Mouse (Mus musculus) CH12.LX (cell line): ENCODE data around the gene Amn. TPM values are rescaled to one million over a fixed set of nuclear protein-coding genes. Genes with fewer than 3 reads are reported as not detected.
A peak's percentile ranks its signal among the peaks of the same experiment; 100 is the strongest.

Source experiments
- DNase-seq: peaks from one replicate; pipeline ENCODE4 v3.0.0-alpha.2; 2013; ENCODE audit errors: extremely low read depth
- H3K27ac ChIP-seq: 2 replicates; pipeline ENCODE4 v1.5.1; 2012; ENCODE audit warnings: low read depth, mild to moderate bottlenecking, control low read depth, moderate library complexity; ENCODE audit not compliant: insufficient read depth
- H3K27me3 ChIP-seq: replicated peaks from 2 replicates; pipeline ENCODE3; 2012; ENCODE audit warnings: inconsistent platforms
- H3K36me3 ChIP-seq, 2 experiments: replicated peaks in 1 of 2; 2 replicates each; pipeline versions ENCODE3 to v1.6.1; 2012; ENCODE audit warnings: inconsistent platforms in 1 of 2, low read length in 1 of 2, mild to moderate bottlenecking in 1 of 2, mixed read lengths in 1 of 2, moderate library complexity in 1 of 2; ENCODE audit not compliant: control insufficient read depth in 1 of 2, insufficient read depth in 1 of 2
- H3K4me1 ChIP-seq, 2 experiments: 2 replicates each; pipeline ENCODE4 v1.6.1; 2012; ENCODE audit warnings: inconsistent platforms in 1 of 2, moderate library complexity in 1 of 2; ENCODE audit not compliant: insufficient read depth in 2 of 2, control insufficient read depth in 1 of 2
- H3K4me2 ChIP-seq: 2 replicates; pipeline ENCODE4 v1.6.1; 2012; ENCODE audit warnings: low read depth, mild to moderate bottlenecking, control low read depth; ENCODE audit not compliant: poor library complexity, insufficient read depth, severe bottlenecking
- H3K4me3 ChIP-seq, 3 experiments: fragments of 150-350 bp in 1 of 3; sonication (generic) in 1 of 3; replicated peaks in 1 of 3; 2 replicates each; pipeline versions ENCODE3 to v1.5.1; 2011 to 2012; ENCODE audit warnings: low read depth in 2 of 3, low read length in 2 of 3, mild to moderate bottlenecking in 2 of 3, moderate library complexity in 2 of 3, control low read depth in 1 of 3, improper control_type of control experiment in 1 of 3, inconsistent platforms in 1 of 3, mixed read lengths in 1 of 3; ENCODE audit not compliant: poor library complexity in 1 of 3
- H3K79me2 ChIP-seq: replicated peaks from 2 replicates; pipeline ENCODE4 v1.6.1; 2012; ENCODE audit warnings: mild to moderate bottlenecking, moderate library complexity; ENCODE audit not compliant: control insufficient read depth, poor library complexity, insufficient read depth, severe bottlenecking; ENCODE audit errors: extremely low read depth
- H3K9ac ChIP-seq: 2 replicates; pipeline ENCODE4 v1.6.1; 2012; ENCODE audit warnings: low read depth, mild to moderate bottlenecking, control low read depth, moderate library complexity; ENCODE audit not compliant: insufficient read depth
- H3K9me3 ChIP-seq: replicated peaks from 2 replicates; pipeline ENCODE3; 2012; ENCODE audit warnings: low read length, inconsistent platforms, mixed read lengths
- BHLHE40 ChIP-seq: IDR thresholded peaks from 2 replicates; pipeline ENCODE4 v1.6.1; 2011; ENCODE audit warnings: mild to moderate bottlenecking, low read depth, low read length, improper control_type of control experiment
- CHD1 ChIP-seq: IDR thresholded peaks from 2 replicates; pipeline ENCODE4 v1.6.1; 2012; ENCODE audit warnings: low read depth, low read length, improper control_type of control experiment, inconsistent platforms
- CHD2 ChIP-seq: IDR thresholded peaks from 2 replicates; pipeline ENCODE4 v1.6.1; 2011; ENCODE audit warnings: low read length, improper control_type of control experiment
- CTCF ChIP-seq, 2 experiments: IDR thresholded peaks in 1 of 2; conservative IDR thresholded peaks in 1 of 2; 2 replicates each; pipeline ENCODE4 v1.5.1; 2011 to 2012; ENCODE audit warnings: low read depth in 2 of 2, low read length in 2 of 2, improper control_type of control experiment in 1 of 2, inconsistent platforms in 1 of 2, mild to moderate bottlenecking in 1 of 2, moderate library complexity in 1 of 2
- E2F4 ChIP-seq: IDR thresholded peaks from 2 replicates; pipeline ENCODE4 v1.6.1; 2011; ENCODE audit warnings: low read depth, low read length, improper control_type of control experiment; ENCODE audit not compliant: insufficient replicate concordance
- ELF1 ChIP-seq: IDR thresholded peaks from 2 replicates; pipeline ENCODE4 v1.6.1; 2014; ENCODE audit warnings: low read depth, mild to moderate bottlenecking, inconsistent platforms, low read length, improper control_type of control experiment
- EP300 ChIP-seq: IDR thresholded peaks from 2 replicates; pipeline ENCODE4 v1.6.1; 2011; ENCODE audit warnings: low read length, improper control_type of control experiment
- ETS1 ChIP-seq: conservative IDR thresholded peaks from 2 replicates; pipeline ENCODE4 v1.6.1; 2012; ENCODE audit warnings: low read depth, mild to moderate bottlenecking, inconsistent platforms, low read length, improper control_type of control experiment, moderate library complexity
- GABPA ChIP-seq: IDR thresholded peaks from 2 replicates; pipeline ENCODE4 v1.6.1; 2012; ENCODE audit warnings: low read depth, low read length, improper control_type of control experiment, inconsistent platforms; ENCODE audit not compliant: insufficient replicate concordance
- HCFC1 ChIP-seq: IDR thresholded peaks from 2 replicates; pipeline ENCODE4 v1.6.1; 2012; ENCODE audit warnings: low read depth, mild to moderate bottlenecking, inconsistent platforms, low read length, improper control_type of control experiment
- IRF4 ChIP-seq: IDR thresholded peaks from 2 replicates; pipeline ENCODE4 v1.6.1; 2014; ENCODE audit warnings: low read depth, mild to moderate bottlenecking, inconsistent platforms, low read length, improper control_type of control experiment
- JUND ChIP-seq: conservative IDR thresholded peaks from 2 replicates; pipeline ENCODE4 v1.6.1; 2011; ENCODE audit warnings: low read depth, low read length, improper control_type of control experiment
- KAT2A ChIP-seq: IDR thresholded peaks from 2 replicates; pipeline ENCODE4 v1.6.1; 2012; ENCODE audit warnings: low read length, improper control_type of control experiment, inconsistent platforms; ENCODE audit not compliant: insufficient replicate concordance
- MAFK ChIP-seq: IDR thresholded peaks from 2 replicates; pipeline ENCODE4 v1.6.1; 2011; ENCODE audit warnings: low read length, improper control_type of control experiment; ENCODE audit not compliant: insufficient replicate concordance
- MAX ChIP-seq: IDR thresholded peaks from 2 replicates; pipeline ENCODE4 v1.6.1; 2011; ENCODE audit warnings: low read length, improper control_type of control experiment
- MAZ ChIP-seq: IDR thresholded peaks from 2 replicates; pipeline ENCODE4 v1.6.1; 2012; ENCODE audit warnings: low read depth, mild to moderate bottlenecking, inconsistent platforms, low read length, improper control_type of control experiment, moderate library complexity
- MEF2A ChIP-seq: IDR thresholded peaks from 2 replicates; pipeline ENCODE4 v1.6.1; 2014; ENCODE audit warnings: low read depth, mild to moderate bottlenecking, inconsistent platforms, low read length, improper control_type of control experiment, borderline replicate concordance
- NELFE ChIP-seq: IDR thresholded peaks from 2 replicates; pipeline ENCODE4 v1.6.1; 2011; ENCODE audit warnings: low read depth, low read length, improper control_type of control experiment
- NRF1 ChIP-seq: IDR thresholded peaks from 2 replicates; pipeline ENCODE4 v1.6.1; 2014; ENCODE audit warnings: low read depth, mild to moderate bottlenecking, inconsistent platforms, low read length, improper control_type of control experiment, moderate library complexity
- PAX5 ChIP-seq: IDR thresholded peaks from 2 replicates; pipeline ENCODE4 v1.6.1; 2012; ENCODE audit warnings: low read length, inconsistent platforms, mixed read lengths
- POLR2A ChIP-seq: IDR thresholded peaks from 2 replicates; pipeline ENCODE4 v1.6.1; 2011; ENCODE audit warnings: low read depth, mild to moderate bottlenecking, improper control_type of control experiment, low read length
- POLR2AphosphoS2 ChIP-seq: IDR thresholded peaks from 2 replicates; pipeline ENCODE4 v1.6.1; 2011; ENCODE audit warnings: low read depth, low read length, improper control_type of control experiment
- RAD21 ChIP-seq: IDR thresholded peaks from 2 replicates; pipeline ENCODE4 v1.6.1; 2011; ENCODE audit warnings: low read depth, mild to moderate bottlenecking, low read length, improper control_type of control experiment, moderate library complexity
- RCOR1 ChIP-seq: conservative IDR thresholded peaks from 2 replicates; pipeline ENCODE4 v1.6.1; 2012; ENCODE audit warnings: low read depth, mild to moderate bottlenecking, inconsistent platforms, low read length, improper control_type of control experiment
- SIN3A ChIP-seq: IDR thresholded peaks from 2 replicates; pipeline ENCODE4 v1.6.1; 2012; ENCODE audit warnings: low read length, improper control_type of control experiment, inconsistent platforms
- SMC3 ChIP-seq: IDR thresholded peaks from 2 replicates; pipeline ENCODE4 v1.6.1; 2011; ENCODE audit warnings: low read depth, low read length, improper control_type of control experiment
- TBP ChIP-seq: conservative IDR thresholded peaks from 2 replicates; pipeline ENCODE4 v1.6.1; 2011; ENCODE audit warnings: low read depth, low read length, improper control_type of control experiment
- TCF12 ChIP-seq: IDR thresholded peaks from 2 replicates; pipeline ENCODE4 v1.6.1; 2014; ENCODE audit warnings: low read depth, mild to moderate bottlenecking, inconsistent platforms, low read length, improper control_type of control experiment
- USF1 ChIP-seq: IDR thresholded peaks from 2 replicates; pipeline ENCODE4 v1.6.1; 2014; ENCODE audit warnings: low read depth, mild to moderate bottlenecking, inconsistent platforms, low read length, improper control_type of control experiment
- USF2 ChIP-seq: conservative IDR thresholded peaks from 2 replicates; pipeline ENCODE4 v1.6.1; 2011; ENCODE audit warnings: low read depth, low read length, improper control_type of control experiment
- ZKSCAN1 ChIP-seq: IDR thresholded peaks from 2 replicates; pipeline ENCODE4 v1.6.1; 2012; ENCODE audit warnings: low read depth, inconsistent platforms, low read length, improper control_type of control experiment, borderline replicate concordance
- ZMIZ1 ChIP-seq: IDR thresholded peaks from 2 replicates; pipeline ENCODE4 v1.6.1; 2012; ENCODE audit warnings: low read depth, mild to moderate bottlenecking, inconsistent platforms, low read length, improper control_type of control experiment
- dilution Hi-C: fragments of 300-500 bp; cut with MboI; formaldehyde crosslinking; loops from 2 replicates; pipeline ENCODE4 v1.14.3; 2020; ENCODE audit warnings: low sequenced_read_pairs; ENCODE audit not compliant: extremely low pct_unique_long_range_greater_than_20kb, extremely low pct_ligation_motif_present
- in situ Hi-C: fragments of 300-500 bp; cut with MboI; formaldehyde crosslinking; loops from 3 replicates; pipeline ENCODE4 v1.14.3; 2019; ENCODE audit warnings: low sequenced_read_pairs, low pct_ligation_motif_present, low pct_unique_long_range_greater_than_20kb, mixed read lengths
- polyA plus RNA-seq: library from polyadenylated mRNA; unstranded; fragments of >175 nt; gene quantifications from 2 replicates; pipeline ENCODE4 v1.2.1, GENCODE M21; 2012; ENCODE audit warnings: low read depth; ENCODE audit not compliant: insufficient read length
- total RNA-seq, 2 experiments: library from RNA; depleted of rRNA; stranded (reverse); fragments of 300-350 nt in 1 of 2; fragments of >200 nt in 1 of 2; gene quantifications; 2 replicates each; pipeline ENCODE4 v1.2.3; 2012 to 2014

Gene Amn
- total and polyA plus RNA-seq, 3 experiments = 0.55 to 0.62 (median 0.61) TPM

DNA sequence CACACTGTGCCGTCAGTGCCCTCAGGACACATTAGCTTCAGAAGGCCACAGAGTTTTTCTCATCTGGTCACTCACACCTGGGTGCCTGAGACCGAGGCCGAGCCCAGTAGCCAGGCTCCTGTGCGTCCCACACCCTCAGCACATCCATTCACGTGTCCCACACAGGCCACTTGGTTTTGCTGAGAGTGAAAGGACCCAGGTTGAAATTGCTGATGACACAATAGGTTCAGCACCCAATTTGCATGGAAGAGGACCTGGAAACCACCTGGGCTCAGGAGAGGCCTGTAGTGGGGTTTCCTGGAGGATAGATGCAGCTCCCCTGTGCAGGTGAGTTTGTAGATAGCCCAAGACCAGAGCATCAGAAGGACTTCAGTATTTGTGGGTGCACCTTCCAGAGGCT is 32.5 kb upstream of the Amn start:
- peaks cover 68 to 93% of the 10 kb centered on the region in 2 experiments for H3K36me3 ChIP-seq

DNA sequence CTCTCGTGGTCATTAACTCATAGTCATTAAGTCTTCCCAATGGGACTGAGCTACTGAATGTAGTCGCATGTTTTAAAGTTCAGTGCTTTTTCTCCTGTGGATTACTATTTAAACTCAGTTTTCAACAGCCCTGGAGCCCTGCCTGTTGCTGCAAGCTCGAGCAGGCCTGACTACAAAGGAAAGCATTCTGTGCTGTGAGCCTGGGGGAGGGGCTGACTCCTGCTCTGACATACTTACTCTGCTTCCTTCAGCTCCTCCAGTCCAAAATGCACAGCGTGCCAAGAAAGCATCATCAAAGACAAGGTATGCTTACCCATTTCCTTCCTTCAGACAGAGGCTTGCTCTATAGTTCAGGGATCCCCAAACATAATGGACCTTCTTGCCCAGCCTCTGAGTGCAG is 32.1 kb upstream of the Amn start:
- 0 out of 2 replicates have a peak overlapping the region, but pooled peaks have one; percentile 3 for H3K27ac ChIP-seq
- dilution Hi-C loops = no loop called here
- no peak overlapping the region for H3K4me2 ChIP-seq
- in situ Hi-C loops = no loop called here
- TF ChIP-seq NELFE (no peak), IRF4 (no peak), ETS1 (no peak), NRF1 (no peak), KAT2A (no peak), GABPA (no peak), TBP (no peak), MAZ (no peak), HCFC1 (no peak), ZKSCAN1 (no peak), MAFK (no peak), JUND (no peak), SMC3 (no peak), MAX (no peak), CTCF (conservative IDR thresholded peaks at IDR 0.05 in 1 of 2, IDR thresholded peaks at IDR 0.05 in 1 of 2; ENCODE audit: low read depth in 2 of 2, low read length in 2 of 2) (no peak), ELF1 (no peak), RAD21 (no peak), ZMIZ1 (no peak)
- no peak overlapping the region for H3K9ac ChIP-seq
- no peaks in the 10 kb centered on the region for H3K27me3 ChIP-seq
- H3K36me3 ChIP-seq = peaks cover 69 to 94% of the 10 kb centered on the region in 2 experiments
- H3K79me2 ChIP-seq = peaks cover 2% of the 10 kb centered on the region; the same call in 1 of the 2 replicates
- peaks cover 16 to 31% of the 10 kb centered on the region in 2 experiments for H3K4me1 ChIP-seq
- no peak overlapping the region for H3K4me3 ChIP-seq
- no peaks in the 10 kb centered on the region for H3K9me3 ChIP-seq
- no peak for DNase-seq

More for the DNA sequence above, 32.5 kb upstream of the Amn start:
- Histone ChIP-seq H3K4me2 (no peak overlapping the region), H3K9me3 (no peaks in the 10 kb centered on the region), H3K27me3 (no peaks in the 10 kb centered on the region), H3K9ac (no peak overlapping the region), H3K79me2 (peaks cover 2% of the 10 kb centered on the region; the same call in 1 of the 2 replicates), H3K27ac (peak overlapping the region; percentile 23; the same call in 1 of the 2 replicates), H3K4me1 (peaks cover 16 to 31% of the 10 kb centered on the region in 2 experiments), H3K4me3 (no peak overlapping the region)
- DNase-seq = peak; percentile 21
- dilution Hi-C loops (no loop called here), in situ Hi-C loops (no loop called here)
- TF ChIP-seq BHLHE40 (peak; percentile 75), CHD1 (no peak), ETS1 (peak; percentile 45), POLR2AphosphoS2 (no peak), USF1 (no peak), MEF2A (0 out of 2 replicates have a peak, but pooled peaks have one; percentile 16), RAD21 (no peak), EP300 (no peak), TCF12 (0 out of 2 replicates have a peak, but pooled peaks have one; percentile 27), NELFE (no peak), HCFC1 (no peak), POLR2A (no peak), SIN3A (no peak), CHD2 (no peak), PAX5 (no peak), RCOR1 (no peak), ELF1 (no peak), USF2 (no peak), MAX (no peak), MAZ (no peak), E2F4 (no peak), IRF4 (0 out of 2 replicates have a peak, but pooled peaks have one; percentile 9), ZMIZ1 (no peak), NRF1 (no peak)
